Mouse (Mus musculus) brown adipose tissue, adult 24 weeks (tissue): ENCODE data around the gene Tmem242. TPM values are rescaled to one million over a fixed set of nuclear protein-coding genes. Genes with fewer than 3 reads are reported as not detected.
A peak's percentile ranks its signal among the peaks of the same experiment; 100 is the strongest.
"Not testable (repeated sequence)": the region's sequence is repeated elsewhere in the genome, so short reads cannot be mapped to it uniquely, and the experiment has no call there.

ENCODE experiments used
- H3K27ac ChIP-seq: fragments of 200-500 bp; replicated peaks from 2 replicates; pipeline ENCODE4 v1.5.1; 2012; ENCODE audit warnings: low read depth, mild to moderate bottlenecking, low read length
- H3K4me1 ChIP-seq: fragments of 200-500 bp; 2 replicates; pipeline ENCODE4 v1.6.1; 2012; ENCODE audit warnings: low read length, mixed read lengths; ENCODE audit not compliant: control insufficient read depth, insufficient read depth, insufficient read length
- H3K4me3 ChIP-seq: fragments of 200-500 bp; 2 replicates; pipeline ENCODE4 v1.5.1; 2012; ENCODE audit warnings: low read depth, mild to moderate bottlenecking, low read length, moderate library complexity; ENCODE audit not compliant: insufficient read depth
- polyA plus RNA-seq: library from polyadenylated mRNA; stranded (reverse); fragments of >200 nt; gene quantifications from 2 replicates; pipeline ENCODE4 v1.2.4, GENCODE M21; 2012; ENCODE audit not compliant: missing spikeins, insufficient read depth, insufficient read length

Tmem242 gene
- polyA plus RNA-seq: 323 and 343 TPM in 2 replicates

GRCm38 (mm10) chr17:5440159-5440971 is at the start of gene Tmem242:
Gene Tmem242 (minus strand): TSS chr17:5440259.
- Histone ChIP-seq H3K4me1 (no peaks in the 10 kb centered on the region), H3K27ac (peak within 1 kb of the TSS; percentile 72), H3K4me3 (peak within 1 kb of the TSS; percentile 72)

GRCm38 (mm10) chr17:5488156-5488555 is 48.1 kb upstream of the Tmem242 start:
- no peak overlapping the region for H3K4me3 ChIP-seq
- no peak overlapping the region for H3K27ac ChIP-seq
- H3K4me1 ChIP-seq: no peaks in the 10 kb centered on the region

- Histone ChIP-seq H3K4me1 (no peaks in the 10 kb centered on the region), H3K4me3 (no peak overlapping the region), H3K27ac (no peak overlapping the region)
These were observed 44.6 kb upstream of the Tmem242 start for GRCm38 (mm10) chr17:5484663-5485062.

- H3K4me1 ChIP-seq: no peaks in the 10 kb centered on the region
- no peak overlapping the region for H3K27ac ChIP-seq
- no peak overlapping the region for H3K4me3 ChIP-seq
These were observed 43.4 kb upstream of the Tmem242 start for GRCm38 (mm10) chr17:5483456-5483855.

GRCm38 (mm10) chr17:5475960-5476725 is 36.1 kb upstream of the Tmem242 start:
- H3K4me1 ChIP-seq: no peaks in the 10 kb centered on the region
- H3K4me3 ChIP-seq: no peak overlapping the region
- H3K27ac ChIP-seq: no peak overlapping the region

- no peak overlapping the region for H3K27ac ChIP-seq
- H3K4me3 ChIP-seq: no peak overlapping the region
These were observed 32.2 kb upstream of the Tmem242 start for GRCm38 (mm10) chr17:5472268-5472667.

GRCm38 (mm10) chr17:5467177-5467576 is 27.1 kb upstream of the Tmem242 start:
- Histone ChIP-seq H3K4me3 (no peak overlapping the region), H3K4me1 (no peaks in the 10 kb centered on the region), H3K27ac (no peak overlapping the region)

More at GRCm38 (mm10) chr17:5472268-5472667, 32.2 kb upstream of the Tmem242 start:
- no peaks in the 10 kb centered on the region for H3K4me1 ChIP-seq

- Histone ChIP-seq H3K27ac (no peak overlapping the region), H3K4me3 (no peak overlapping the region), H3K4me1 (no peaks in the 10 kb centered on the region)
These were observed 26.7 kb upstream of the Tmem242 start for GRCm38 (mm10) chr17:5466736-5467135.

GRCm38 (mm10) chr17:5463912-5464311 is 23.9 kb upstream of the Tmem242 start:
- no peak overlapping the region for H3K27ac ChIP-seq
- no peak overlapping the region for H3K4me3 ChIP-seq
- H3K4me1 ChIP-seq: no peaks in the 10 kb centered on the region

- H3K27ac ChIP-seq: no peak overlapping the region
- H3K4me3 ChIP-seq: no peak overlapping the region
- no peaks in the 10 kb centered on the region for H3K4me1 ChIP-seq
These were observed 13.6 kb upstream of the Tmem242 start for GRCm38 (mm10) chr17:5453657-5454056.

- Histone ChIP-seq H3K27ac (no peak overlapping the region), H3K4me1 (no peaks in the 10 kb centered on the region), H3K4me3 (no peak overlapping the region)
These were observed 3.7 kb upstream of the Tmem242 start for GRCm38 (mm10) chr17:5443751-5444150.

- no peak overlapping the region for H3K27ac ChIP-seq
- no peak overlapping the region for H3K4me3 ChIP-seq
- no peaks in the 10 kb centered on the region for H3K4me1 ChIP-seq
These were observed 3.2 kb upstream of the Tmem242 start for GRCm38 (mm10) chr17:5443260-5443659.

GRCm38 (mm10) chr17:5442403-5442802 is 2.3 kb upstream of the Tmem242 start:
- H3K27ac ChIP-seq, H3K4me1 ChIP-seq, H3K4me3 ChIP-seq: not testable (repeated sequence)

GRCm38 (mm10) chr17:5439831-5440158 is 264 bp downstream of the Tmem242 start:
- no peaks in the 10 kb centered on the region for H3K4me1 ChIP-seq
- H3K4me3 ChIP-seq: peak overlapping the region; percentile 72
- H3K27ac ChIP-seq: peak overlapping the region; percentile 72

- no peak overlapping the region for H3K27ac ChIP-seq
- H3K4me1 ChIP-seq: no peaks in the 10 kb centered on the region
These were observed 10.3 kb downstream of the Tmem242 start for GRCm38 (mm10) chr17:5429772-5430133.

More at GRCm38 (mm10) chr17:5429772-5430133, 10.3 kb downstream of the Tmem242 start:
- H3K4me3 ChIP-seq: no peak overlapping the region
